In genomic region chr15:10410881-10411280, GRCm38 (mm10) we compare ENCODE assay signal across 31 mouse cellular contexts. TPM values are rescaled to one million over a fixed set of nuclear protein-coding genes. Genes with fewer than 3 reads are reported as not detected.
A peak's percentile ranks its signal among the peaks of the same experiment; 100 is the strongest.
DNase-seq lines count a peak whose midpoint lies in the region; ATAC-seq lines count a peak whose summit lies in the region.
"Had no signal": no experiment of that assay in that cellular context is flagged by ENCODE, and none has a peak within 500 bp of the region (broad histone marks: within the 10 kb centered on the region; RNA-seq: fewer than 3 reads in every experiment).

No protein-coding gene starts in this region.

- H3K4me2 ChIP-seq in kidney, embryonic 14.5 days (replicated peaks; ENCODE audit: low read depth, low read length) = no peak overlapping the region
- H3K4me2 ChIP-seq: embryonic facial prominence, embryonic 12.5 days; embryonic facial prominence, embryonic 15.5 days; forebrain, embryonic 12.5 days; forebrain, embryonic 15.5 days; heart, embryonic 12.5 days; heart, embryonic 15.5 days; hindbrain, embryonic 13.5 days had no signal

- no peak for DNase-seq in frontal cortex, postnatal 10 days (ENCODE audit: low spot score in 2 of 2)
- peak; percentile 26 for DNase-seq in layer of hippocampus, adult 9-11 months
- no peak for DNase-seq in layer of hippocampus, postnatal 10 days (ENCODE audit: low spot score in 2 of 2)
- peak; percentile 63 for DNase-seq in right cerebral cortex, adult 18-20 months
- DNase-seq in right cerebral cortex, postnatal 4 days = no peak
- peak; percentile 76 for DNase-seq in telencephalon, adult 2 months (ENCODE audit: low read depth, low spot score)
- DNase-seq: adrenal gland, postnatal 10 days; adrenal gland, postnatal 36 days; cerebellum, adult 11 months; cerebellum, adult 2 months; cerebellum, adult 9-11 months; cerebellum, postnatal 25 days; gastrocnemius, postnatal 25 days; heart, adult 18-20 months; heart, postnatal 10 days; heart, postnatal 36 days had no signal

- 90% methylated on average over 2 of the region's 2 CpGs for WGBS in kidney, embryonic 14.5 days

- peak; percentile 93 for ATAC-seq in frontal cortex, adult (ENCODE audit: low TSS enrichment)
- no peak for ATAC-seq in kidney, embryonic 14.5 days (ENCODE audit: low FRiP score, low TSS enrichment)
- ATAC-seq: activated CD4-positive, CD25-positive, alpha-beta regulatory T cell, adult 4 months; forebrain, embryonic 15.5 days; hindbrain, embryonic 16.5 days had no signal

- H3K9me3 ChIP-seq in kidney, embryonic 14.5 days (ENCODE audit: control insufficient read depth, low read length) = no peaks in the 10 kb centered on the region
- H3K9me3 ChIP-seq: embryonic facial prominence, embryonic 12.5 days; embryonic facial prominence, embryonic 15.5 days; forebrain, embryonic 12.5 days; forebrain, embryonic 15.5 days; heart, embryonic 12.5 days; heart, embryonic 15.5 days; hindbrain, embryonic 10.5 days; hindbrain, embryonic 13.5 days had no signal

- no peaks in the 10 kb centered on the region for H3K36me3 ChIP-seq in kidney, embryonic 14.5 days (ENCODE audit: control insufficient read depth, insufficient read depth, low read length)
- H3K36me3 ChIP-seq: embryonic facial prominence, embryonic 12.5 days; embryonic facial prominence, embryonic 15.5 days; forebrain, embryonic 12.5 days; forebrain, embryonic 15.5 days; heart, embryonic 12.5 days; heart, embryonic 15.5 days; hindbrain, embryonic 10.5 days; hindbrain, embryonic 13.5 days had no signal

- no peak overlapping the region for H3K4me3 ChIP-seq in kidney, embryonic 14.5 days (ENCODE audit: low read length)
- H3K4me3 ChIP-seq: embryonic facial prominence, embryonic 12.5 days; embryonic facial prominence, embryonic 15.5 days; forebrain, embryonic 12.5 days; forebrain, embryonic 15.5 days; heart, embryonic 12.5 days; heart, embryonic 15.5 days; hindbrain, embryonic 10.5 days; hindbrain, embryonic 13.5 days had no signal

- no peaks in the 10 kb centered on the region for H3K4me1 ChIP-seq in kidney, embryonic 14.5 days (ENCODE audit: control insufficient read depth, insufficient read depth, low read length)
- H3K4me1 ChIP-seq: embryonic facial prominence, embryonic 12.5 days; embryonic facial prominence, embryonic 15.5 days; forebrain, embryonic 12.5 days; forebrain, embryonic 15.5 days; heart, embryonic 12.5 days; heart, embryonic 15.5 days; hindbrain, embryonic 10.5 days; hindbrain, embryonic 13.5 days had no signal

- H3K27me3 ChIP-seq in kidney, embryonic 14.5 days (ENCODE audit: control insufficient read depth, insufficient read depth, low read length) = no peaks in the 10 kb centered on the region
- H3K27me3 ChIP-seq: embryonic facial prominence, embryonic 12.5 days; embryonic facial prominence, embryonic 15.5 days; forebrain, embryonic 12.5 days; forebrain, embryonic 15.5 days; heart, embryonic 12.5 days; heart, embryonic 15.5 days; hindbrain, embryonic 13.5 days had no signal

- H3K9ac ChIP-seq in kidney, embryonic 14.5 days (ENCODE audit: low read depth, low read length) = no peak overlapping the region
- H3K9ac ChIP-seq: embryonic facial prominence, embryonic 12.5 days; embryonic facial prominence, embryonic 15.5 days; forebrain, embryonic 12.5 days; forebrain, embryonic 15.5 days; heart, embryonic 12.5 days; heart, embryonic 15.5 days; hindbrain, embryonic 13.5 days had no signal

- H3K27ac ChIP-seq in kidney, embryonic 14.5 days (ENCODE audit: low read depth, low read length) = no peak overlapping the region
- H3K27ac ChIP-seq: embryonic facial prominence, embryonic 12.5 days; embryonic facial prominence, embryonic 15.5 days; forebrain, embryonic 12.5 days; forebrain, embryonic 15.5 days; heart, embryonic 15.5 days; hindbrain, embryonic 10.5 days; hindbrain, embryonic 13.5 days had no signal

RNA-seq across cellular contexts. Expression of gene Agxt2, which starts 52.5 kb away (rescaled TPM):
- total RNA-seq in layer of hippocampus, postnatal 10 days (2021) = not detected
- 1.3 and 1.5 TPM in 2 replicates for polyA plus RNA-seq in kidney, embryonic 14.5 days (2014; fragmentation: Nextera tagmentation; extraction: Ambion mirVana)
- total RNA-seq: common myeloid progenitor, adult 5-6 weeks; ES-E14; gastrocnemius, adult 8-10 months; gastrocnemius, postnatal 25 days; heart, postnatal 10 days; heart, postnatal 36 days had no signal
- polyA plus RNA-seq: activated CD4-positive, CD25-positive, alpha-beta regulatory T cell, adult 4 months; cerebellum, adult 2 months; embryonic facial prominence, embryonic 12.5 days; embryonic facial prominence, embryonic 15.5 days; forebrain, embryonic 12.5 days; forebrain, embryonic 15.5 days; heart, embryonic 12.5 days; heart, embryonic 15.5 days; hindbrain, embryonic 10.5 days; hindbrain, embryonic 13.5 days; hindbrain, embryonic 16.5 days had no signal

RNA-seq across cellular contexts. Expression of gene Dnajc21, which starts 59.4 kb away (rescaled TPM):
- total RNA-seq in layer of hippocampus, postnatal 10 days (2021) = 10 to 100 TPM; 17.3 to 17.7 TPM
- polyA plus RNA-seq in kidney, embryonic 14.5 days (2014; fragmentation: Nextera tagmentation; extraction: Ambion mirVana) = 17.1 and 20.3 TPM in 2 replicates

Comparison
In these comparisons a context has a peak if more than half of its experiments do, and no peak if none do; other contexts are left out.
1. DNase-seq: peak in layer of hippocampus, adult 9-11 months (single experiment), right cerebral cortex, adult 18-20 months (single experiment) and telencephalon, adult 2 months (single experiment); none in frontal cortex, postnatal 10 days (0 of 2), layer of hippocampus, postnatal 10 days (0 of 2) and right cerebral cortex, postnatal 4 days (single experiment).